Mouse (Mus musculus): Measurements from ENCODE around the gene Ecd.

The Ecd gene

DNA sequence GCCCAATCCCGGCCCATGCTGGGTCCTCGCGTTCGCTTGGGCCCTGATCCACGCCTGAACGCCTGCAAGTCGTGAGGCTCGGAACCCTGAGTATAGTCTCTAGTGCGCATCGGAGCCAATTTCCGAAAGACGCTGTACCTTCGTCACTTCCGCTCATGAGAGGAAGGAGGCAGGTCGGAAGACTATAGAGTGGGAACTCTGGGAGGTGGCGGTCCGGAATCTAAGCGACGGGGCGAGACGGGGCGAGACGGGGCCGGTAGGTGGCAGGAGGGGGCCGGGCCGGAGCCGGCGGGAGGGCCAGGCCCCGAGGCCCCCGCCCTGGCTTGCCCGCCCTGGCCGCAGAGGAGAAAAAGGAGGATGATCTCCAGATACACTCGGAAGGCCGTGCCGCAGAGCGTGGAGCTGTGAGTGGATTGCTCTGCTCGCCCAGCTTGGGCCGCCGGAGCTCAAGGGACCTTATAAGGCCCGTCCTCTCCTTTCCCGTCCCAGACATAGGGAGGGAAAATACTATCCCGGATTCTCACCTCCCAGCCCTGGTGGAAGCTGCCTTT is at the start of gene Ecd, which contains the start of gene Fam149b:
Gene Ecd (minus strand): TSS at position 131 of the 551 bp plus-strand sequence.
Gene Fam149b (plus strand): TSS at position 172 of the 551 bp plus-strand sequence.
- peak; percentile 98 for DNase-seq (ENCODE audit: low read depth, low spot score)

DNA sequence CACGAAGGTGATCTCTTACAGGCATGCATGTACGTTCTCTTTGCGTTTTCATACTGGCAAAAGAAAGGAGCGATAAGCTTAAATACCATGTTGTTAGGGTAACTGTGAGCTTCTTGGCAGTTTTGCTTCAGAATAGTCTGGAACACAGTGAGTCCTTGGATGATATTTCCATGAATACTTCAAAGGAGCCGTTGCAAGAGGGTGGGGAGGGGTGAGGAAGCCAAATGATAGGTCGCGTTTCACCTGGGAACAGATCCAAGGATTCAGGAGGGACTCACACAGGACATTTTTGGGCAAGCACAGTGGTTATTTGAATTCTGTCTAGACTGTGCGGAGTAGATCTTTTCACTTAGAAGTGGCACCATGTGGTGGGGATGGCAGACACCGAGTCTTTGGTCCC is 49.3 kb upstream of the Ecd start:
- DNase-seq (ENCODE audit: low read depth, low spot score): no peak

DNA sequence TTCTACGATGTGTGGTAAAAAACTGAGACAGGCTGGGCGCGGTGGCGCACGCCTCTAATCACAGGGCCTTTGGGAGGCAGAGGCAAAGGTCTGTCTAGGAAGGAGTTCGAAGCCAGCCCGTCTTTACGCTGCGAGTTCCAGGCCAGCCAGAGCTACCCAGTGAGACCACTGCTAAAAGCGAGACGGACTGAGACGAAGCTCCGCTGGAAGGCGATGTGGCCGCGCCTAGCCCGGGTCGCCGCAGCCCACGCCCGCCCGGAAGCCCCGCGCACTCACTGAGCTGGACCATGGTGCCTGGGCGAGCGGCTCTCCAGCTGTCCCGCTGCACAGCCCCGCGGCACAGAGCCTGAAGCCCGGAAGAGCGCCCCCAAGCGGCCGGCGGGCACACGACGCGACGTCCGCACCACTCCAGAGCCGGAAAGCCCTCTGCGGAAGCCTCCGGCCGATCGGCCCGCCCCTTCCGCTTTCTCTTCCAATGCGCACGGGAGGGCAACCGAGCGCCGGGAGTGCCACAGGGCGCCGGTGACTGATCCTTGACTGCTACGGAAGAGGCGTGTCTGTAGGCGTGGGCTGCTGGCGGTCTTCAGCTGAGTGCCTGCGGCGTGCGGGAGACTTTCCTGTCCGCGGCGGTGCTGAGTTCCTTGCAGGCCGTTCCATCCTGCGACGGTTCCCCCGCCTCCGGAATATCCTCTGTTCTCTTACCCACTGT is 45.4 kb upstream of the Ecd start, which contains the start of gene Mrps16:
Gene Mrps16 (minus strand): TSS at position 430 of the 709 bp plus-strand sequence.
- peak; percentile 97 for DNase-seq (ENCODE audit: low read depth, low spot score)

DNA sequence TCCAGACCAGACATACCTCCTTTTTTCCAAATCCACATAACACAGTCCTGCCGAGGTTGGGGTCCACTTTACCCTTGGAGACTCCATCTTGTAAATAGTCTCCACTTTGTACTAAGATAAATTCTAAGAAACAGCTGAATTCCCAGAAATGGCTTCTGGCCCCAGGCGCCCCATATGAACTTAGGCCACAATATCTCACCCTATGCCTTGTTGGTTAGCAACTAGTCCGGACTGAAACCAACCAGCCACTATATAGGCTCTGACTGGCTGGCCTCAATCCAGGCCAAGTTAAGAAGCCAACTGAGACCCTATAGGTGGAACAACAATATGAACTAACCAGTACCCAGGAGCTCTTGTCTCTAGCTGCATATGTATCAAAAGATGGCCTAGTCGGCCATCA is 44.4 kb upstream of the Ecd start:
- no peak for DNase-seq (ENCODE audit: low read depth, low spot score)

DNA sequence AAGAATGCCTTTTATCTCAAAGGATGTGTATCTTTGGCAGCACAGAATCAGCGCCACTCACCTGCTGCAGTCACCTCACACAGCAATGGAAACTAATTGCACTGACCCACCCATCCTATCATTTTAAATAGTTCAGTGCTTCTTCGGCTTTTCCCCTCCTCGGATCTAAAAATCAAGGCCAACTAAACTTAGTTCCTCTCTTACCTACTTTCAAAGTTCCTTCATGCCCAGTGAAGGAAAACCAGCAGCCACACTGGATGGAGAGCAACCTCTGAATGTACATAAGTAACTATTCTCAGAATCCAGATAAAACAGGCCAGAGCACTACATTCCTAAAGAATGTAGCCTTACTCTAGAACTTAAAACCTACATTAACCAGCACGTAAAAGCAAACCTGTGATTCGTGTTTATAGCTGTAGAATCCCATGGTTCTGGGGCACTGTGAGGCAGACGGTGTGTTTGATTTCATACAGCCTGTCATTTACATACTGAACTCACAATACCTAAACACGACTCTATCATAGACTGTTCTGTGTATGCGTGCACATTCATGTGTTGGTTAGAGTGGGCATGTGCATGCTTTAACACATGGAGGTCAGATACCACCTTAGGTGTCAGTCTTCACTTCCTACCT is 41.6 kb upstream of the Ecd start:
- no peak for DNase-seq (ENCODE audit: low read depth, low spot score)

DNA sequence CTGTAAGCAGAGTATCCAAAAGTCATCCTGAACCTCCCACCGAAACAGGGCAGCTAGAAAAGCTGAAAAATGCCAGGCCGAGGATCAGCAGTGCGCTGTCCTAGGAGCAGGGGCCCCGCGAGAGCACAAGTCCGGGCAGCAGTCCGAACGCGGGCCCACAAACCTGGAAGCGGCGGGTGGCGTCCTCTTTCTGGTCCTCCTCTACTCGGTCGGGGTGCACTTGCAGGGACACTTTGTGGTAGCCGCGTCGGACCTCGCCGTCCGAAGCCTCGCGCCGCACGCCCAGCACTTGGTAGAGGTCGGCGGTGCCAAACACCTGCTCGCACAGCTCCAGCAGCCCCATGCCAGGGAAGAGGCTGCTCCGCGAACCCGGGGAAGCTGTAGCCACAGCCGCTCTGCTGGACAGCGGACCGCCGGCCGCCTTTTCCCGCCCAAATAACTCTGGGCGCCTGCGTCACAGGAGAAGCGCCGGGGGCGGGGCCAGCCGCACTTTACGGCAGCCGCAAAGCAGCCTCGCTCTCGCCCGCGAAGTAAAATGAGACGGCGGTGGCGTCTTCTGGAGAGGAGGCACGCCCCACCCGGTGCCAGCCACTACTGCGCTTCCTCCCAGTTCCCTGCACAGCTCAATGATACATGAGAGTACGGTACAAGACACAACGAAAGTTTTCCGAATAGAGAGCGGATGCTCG is 40.7 kb upstream of the Ecd start, which contains the start of gene Dnajc9:
Gene Dnajc9 (minus strand): TSS at position 470 of the 689 bp plus-strand sequence.
- DNase-seq (ENCODE audit: low read depth, low spot score): peak; percentile 93

DNA sequence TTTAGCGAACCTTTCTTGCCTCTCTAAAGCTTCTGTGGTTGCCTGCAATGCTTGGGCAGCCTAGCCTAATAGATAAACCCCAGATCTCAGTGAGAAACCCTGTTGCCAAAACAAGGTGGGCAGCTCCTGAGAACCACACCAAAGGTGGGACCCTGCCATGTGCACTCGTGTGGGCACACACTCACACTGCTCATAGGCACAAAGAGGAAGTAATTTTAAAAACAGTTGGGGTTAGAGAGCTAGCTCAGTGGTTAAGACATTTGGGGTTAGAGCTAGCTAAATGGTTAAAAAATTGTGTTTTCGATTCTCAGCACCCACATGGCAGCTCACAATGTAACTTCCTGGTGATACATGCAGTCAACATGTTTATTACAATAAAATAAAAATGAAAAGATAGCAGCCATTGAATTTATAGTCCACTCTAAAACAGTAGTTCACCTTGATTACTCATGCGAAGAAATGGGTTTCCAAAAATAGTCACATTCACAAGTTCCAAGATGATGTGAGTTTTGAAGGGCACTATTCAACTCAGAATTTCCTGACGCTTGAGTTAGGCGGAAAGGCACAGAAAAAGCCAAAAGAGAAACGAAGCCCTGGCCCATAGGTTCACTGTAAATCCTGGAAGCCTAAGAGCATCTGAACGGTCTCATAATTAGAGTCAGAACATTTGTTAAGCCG is 32.0 kb upstream of the Ecd start:
- DNase-seq (ENCODE audit: low read depth, low spot score): no peak

DNA sequence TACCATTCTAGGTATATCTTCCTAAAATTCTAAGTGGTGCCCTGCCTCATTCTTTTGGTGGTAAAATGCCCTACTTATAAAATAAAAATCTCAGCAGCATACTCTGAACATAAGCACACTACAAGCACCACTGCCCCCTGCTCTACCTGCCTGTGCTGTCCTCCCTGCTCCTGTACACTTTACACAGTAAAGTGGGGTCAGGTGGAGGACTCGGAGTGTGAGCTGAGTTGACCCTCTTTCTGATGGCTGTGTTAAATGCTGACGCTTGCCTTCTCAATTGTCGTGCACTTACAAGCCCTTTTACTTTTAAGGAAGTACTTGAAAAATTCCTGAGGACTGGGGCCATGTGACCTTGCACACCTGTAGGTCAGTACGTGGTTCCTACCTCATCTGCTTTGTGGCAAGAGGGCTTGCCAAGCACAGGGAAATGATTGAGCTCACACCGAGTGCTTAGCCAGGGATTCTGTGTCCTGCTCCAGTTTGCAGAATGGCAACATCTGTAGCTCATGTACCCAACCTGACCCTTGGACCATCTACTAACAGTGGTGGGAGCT is 31.2 kb upstream of the Ecd start:
- DNase-seq (ENCODE audit: low read depth, low spot score): no peak

DNA sequence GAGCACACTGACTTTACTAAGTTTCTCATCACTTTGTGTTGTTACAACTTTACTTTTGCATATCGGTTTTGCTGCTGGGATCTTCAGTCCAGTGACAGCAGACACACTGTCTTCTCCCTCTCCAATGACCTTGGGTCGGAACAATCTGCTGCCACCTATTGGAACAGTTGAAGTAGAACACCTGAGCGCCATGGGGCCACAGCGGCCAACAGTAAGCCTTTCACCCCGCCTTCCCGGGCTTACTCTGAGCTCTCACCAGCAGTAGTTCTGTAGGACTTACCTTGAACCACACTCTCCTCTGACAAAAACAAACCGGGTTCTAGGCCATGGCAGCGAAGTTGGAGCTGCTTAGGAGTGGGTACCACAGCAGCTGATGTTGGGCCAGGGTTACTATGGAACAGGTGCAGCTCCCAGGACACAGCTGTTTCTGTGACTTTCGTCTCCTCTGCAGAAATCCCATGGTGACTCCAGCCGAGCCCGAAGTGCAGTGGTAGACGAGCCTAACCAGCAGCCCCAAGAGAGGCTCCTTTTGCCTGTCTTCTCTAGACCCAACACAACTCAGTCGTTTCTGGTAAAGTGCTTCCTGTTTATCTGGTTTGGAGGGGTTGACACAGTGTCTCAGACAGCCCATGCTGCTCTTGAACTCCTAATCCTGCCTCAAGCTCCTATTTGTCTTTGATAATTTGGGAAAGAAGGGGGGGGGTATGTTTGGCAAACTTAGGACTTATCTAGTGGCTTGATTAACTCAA is 30.6 kb upstream of the Ecd start:
- peak; percentile 89 for DNase-seq (ENCODE audit: low read depth, low spot score)

DNA sequence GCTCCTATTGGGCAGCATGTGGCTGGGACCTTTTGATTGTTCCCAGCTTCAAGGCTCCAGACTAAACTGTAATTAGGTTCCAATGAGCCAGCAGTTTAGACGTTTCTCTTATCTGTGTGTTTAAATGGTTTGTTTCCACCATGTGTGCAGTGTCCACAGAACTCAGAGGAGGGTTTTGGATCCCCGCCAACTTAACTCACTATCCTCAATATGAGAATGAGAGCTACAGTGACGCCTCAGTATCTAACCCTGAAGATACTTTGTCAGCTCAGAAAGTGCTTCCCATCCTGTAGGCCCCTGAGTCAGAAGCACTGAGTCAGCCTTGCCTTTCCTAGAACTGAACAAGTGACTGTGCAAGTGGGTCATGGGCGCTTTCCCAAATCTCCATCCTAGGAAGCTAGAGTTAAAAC is 29.2 kb upstream of the Ecd start:
- no peak for DNase-seq (ENCODE audit: low read depth, low spot score)

DNA sequence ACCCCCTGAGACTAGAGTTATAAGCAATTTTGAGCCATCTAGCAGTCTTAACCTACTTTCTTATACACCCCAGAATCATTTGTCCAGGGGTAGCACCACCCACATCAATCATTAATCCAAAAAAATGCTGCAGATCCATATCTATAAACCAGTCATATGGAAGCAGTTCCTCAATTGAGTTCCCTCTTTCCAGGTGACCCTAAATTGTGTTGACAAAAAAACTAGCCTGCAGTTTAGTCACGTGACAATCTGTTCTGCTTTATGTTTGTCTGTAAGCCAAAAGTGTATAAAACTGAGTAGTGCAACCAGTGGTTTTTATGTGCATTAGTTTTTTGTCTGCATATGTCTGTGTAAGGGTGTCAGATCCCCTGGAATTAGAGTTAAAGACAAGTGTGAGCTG is 23.9 kb upstream of the Ecd start:
- no peak for DNase-seq (ENCODE audit: low read depth, low spot score)

DNA sequence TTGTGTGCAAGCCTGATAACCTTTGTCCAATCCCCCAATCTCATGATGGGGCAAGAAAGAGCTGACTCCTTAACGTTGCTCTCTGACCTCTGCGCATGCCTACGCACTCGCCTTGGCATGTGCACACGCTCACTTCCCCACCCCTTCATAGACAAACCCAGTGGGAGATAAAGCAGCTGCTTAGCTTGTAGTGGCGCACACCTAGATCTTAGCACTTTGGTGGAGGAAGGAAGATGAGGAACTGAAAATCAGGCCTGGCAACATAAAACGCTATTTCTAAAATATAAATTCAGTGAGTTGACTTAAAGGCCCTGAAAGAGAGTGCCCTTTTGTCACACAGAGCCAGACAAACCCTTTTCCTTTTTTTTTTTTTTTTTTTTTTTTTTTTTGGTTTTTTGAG is 22.9 kb upstream of the Ecd start:
- DNase-seq (ENCODE audit: low read depth, low spot score): peak; percentile 21

DNA sequence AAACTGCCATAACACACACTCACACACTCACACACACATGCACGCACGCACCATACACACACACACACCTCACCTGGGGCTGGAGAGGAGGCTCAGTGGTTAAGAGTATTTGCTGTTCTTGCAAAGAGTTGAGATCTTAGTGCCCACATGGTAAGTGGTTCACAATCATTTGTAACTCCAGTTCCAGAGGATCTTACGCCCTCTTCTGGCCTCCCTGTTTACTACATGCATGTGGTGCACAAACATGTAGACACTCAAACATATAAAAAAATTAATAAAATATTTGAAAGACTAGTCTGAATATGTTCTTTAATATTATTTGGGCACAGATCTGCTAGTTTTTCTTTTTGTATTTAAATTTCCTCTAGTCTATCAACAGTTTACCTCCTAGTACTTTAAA is 20.4 kb upstream of the Ecd start:
- peak; percentile 46 for DNase-seq (ENCODE audit: low read depth, low spot score)

DNA sequence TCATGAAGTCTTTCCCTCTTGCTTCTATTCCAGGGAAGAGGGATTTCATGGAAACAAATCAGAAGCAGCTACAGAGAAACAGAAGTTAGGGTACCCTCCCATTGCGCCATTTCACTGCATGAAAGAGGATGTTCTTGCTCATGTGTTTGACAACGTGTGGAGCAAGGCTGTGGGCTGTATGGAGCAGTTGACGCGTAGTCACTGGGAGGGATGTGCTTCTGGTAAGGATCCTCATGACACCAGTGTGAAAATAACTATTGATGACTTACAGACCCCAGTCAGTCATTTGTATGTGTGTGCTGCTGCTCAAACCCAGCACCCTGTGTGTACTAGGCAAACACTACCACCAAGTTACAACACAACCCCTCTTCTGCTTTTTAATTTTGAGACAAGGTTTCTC is 15.3 kb upstream of the Ecd start:
- no peak for DNase-seq (ENCODE audit: low read depth, low spot score)

DNA sequence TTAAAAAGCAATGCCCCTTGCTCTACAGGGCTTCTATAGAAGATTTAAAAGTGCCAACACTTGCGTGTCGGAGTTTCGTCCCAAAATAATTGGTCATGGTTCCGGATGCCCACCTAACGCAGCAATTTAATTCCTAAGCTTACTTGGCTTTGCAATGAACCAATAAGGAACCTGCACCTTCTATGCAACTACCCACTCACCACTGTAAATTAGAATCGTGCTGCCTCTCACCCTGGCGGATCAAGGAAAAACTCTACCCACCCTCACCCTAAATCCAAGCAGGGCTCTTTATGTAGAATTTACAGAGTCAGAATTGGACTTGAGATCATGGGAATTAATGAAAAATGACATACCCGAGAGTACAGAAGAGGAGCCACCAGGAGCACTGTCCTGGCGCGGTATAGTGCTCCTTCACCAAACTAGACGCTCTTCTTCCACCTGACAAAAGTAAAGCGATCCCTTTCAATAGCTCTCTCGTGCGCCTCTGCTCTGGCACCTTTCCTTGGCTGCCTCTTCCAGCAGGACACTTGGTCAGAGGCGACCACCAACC is 405 bp downstream of the Ecd start:
- no peak for DNase-seq (ENCODE audit: low read depth, low spot score)

DNA sequence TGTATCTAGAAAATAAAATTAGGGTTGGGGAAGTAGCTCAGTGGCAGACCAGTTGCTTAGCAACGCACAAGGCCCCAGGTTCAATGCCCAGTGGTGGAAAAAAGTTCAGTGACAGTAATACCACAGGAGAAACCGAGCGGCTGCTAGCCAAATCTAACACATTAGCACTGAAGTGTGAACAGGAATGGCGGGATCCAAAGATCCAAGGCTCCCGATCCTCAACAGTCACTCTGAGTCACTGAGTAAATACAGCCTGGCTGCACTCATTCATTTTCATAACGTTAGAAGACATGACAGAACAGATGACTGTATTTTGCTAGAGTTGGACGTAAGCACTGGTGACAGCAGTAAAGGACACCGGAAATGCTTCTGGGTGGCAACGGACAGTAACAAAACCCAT is 2.0 kb downstream of the Ecd start:
- DNase-seq (ENCODE audit: low read depth, low spot score): no peak

DNA sequence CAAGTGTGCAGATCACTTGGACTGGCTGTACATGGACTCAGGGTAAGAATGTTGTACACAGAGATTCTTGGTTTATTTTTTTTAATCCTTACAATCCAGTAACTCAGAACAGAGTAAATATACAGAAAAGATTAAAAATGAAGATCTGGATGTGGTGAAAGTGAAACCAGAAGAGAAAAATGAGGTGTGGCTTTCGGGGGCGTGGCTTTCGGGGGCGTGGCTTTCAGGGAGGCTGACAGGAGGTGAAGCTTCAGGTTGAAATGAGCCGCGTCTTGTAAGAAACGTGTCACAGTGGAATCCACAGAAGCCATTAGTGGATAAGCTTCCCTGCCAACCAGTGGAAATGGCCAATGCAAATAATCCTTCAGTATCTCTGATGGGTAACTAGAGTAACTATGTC is 7.1 kb downstream of the Ecd start:
- peak; percentile 43 for DNase-seq (ENCODE audit: low read depth, low spot score)

DNA sequence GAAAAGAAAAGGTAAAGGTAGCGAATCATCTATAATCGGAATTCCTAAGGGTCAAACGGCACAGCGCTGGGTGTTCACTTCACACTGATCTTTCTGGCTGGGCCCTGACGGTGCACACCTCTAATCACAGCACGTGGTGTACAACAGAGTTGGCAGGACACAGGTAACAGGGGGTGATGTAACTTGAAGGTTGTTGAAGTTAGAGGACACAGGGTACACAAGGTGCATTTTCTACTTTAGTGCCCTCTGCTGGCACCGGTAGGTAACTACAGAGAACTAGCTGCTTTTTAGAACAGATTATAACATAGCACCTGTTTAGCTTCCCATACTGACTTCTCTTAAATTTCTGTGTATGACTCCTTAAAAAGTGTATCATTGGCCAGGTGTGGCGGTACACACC is 7.8 kb downstream of the Ecd start:
- DNase-seq (ENCODE audit: low read depth, low spot score): peak; percentile 79

DNA sequence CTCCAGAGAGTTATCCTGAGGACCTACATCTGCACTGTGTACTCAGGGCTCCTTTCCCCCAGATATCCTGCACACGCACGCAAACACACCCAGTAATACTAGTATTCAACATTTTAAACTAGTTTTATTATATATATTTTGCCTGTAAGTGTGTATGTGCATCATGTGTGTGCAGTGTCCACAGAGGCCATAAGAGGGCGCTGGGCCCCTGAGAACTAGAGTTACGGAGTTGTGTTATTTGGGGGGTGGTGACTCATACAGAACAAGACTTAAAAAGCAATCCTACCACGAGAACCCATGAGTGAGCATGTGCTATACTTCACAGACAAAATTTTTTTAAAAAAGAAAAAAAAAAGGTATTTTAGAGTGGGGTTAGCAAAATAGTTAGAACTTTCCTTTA is 8.5 kb downstream of the Ecd start:
- peak; percentile 53 for DNase-seq (ENCODE audit: low read depth, low spot score)

DNA sequence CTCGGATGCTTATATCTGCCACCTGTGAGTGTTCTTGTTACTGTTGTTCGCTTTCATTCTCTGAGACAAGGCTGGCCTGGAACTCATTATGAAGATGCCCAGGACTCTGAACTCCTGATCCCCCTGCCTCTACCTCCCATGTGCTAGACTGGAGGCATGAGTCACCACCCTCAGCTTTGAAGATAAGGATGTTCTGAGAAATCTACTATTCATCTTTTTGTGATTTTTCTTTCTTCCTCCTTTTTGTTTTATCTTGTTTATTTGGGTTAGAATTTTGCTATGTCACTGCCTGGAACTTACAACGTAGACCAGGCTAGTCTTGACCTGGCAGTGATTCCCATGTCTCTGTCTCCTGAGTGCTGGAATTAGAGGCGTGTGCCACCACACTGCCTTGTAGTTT is 16.6 kb downstream of the Ecd start:
- DNase-seq (ENCODE audit: low read depth, low spot score): no peak

Data from R1 (cell line).